Mouse (Mus musculus) neural tube, embryonic 15.5 days (tissue): ENCODE measurements around the gene Abr. TPM values are rescaled to one million over a fixed set of nuclear protein-coding genes. Genes with fewer than 3 reads are reported as not detected.

Experiments used
- ATAC-seq: fragments of 200-750 bp; cut with Nextera tagmentation; 2 replicates; pipeline ENCODE4 v1.8.0; 2017; ENCODE audit warnings: mild to moderate bottlenecking, moderate TSS enrichment, moderate library complexity; ENCODE audit not compliant: low FRiP score
- H3K27ac ChIP-seq: fragments of 300-500 bp; sonication (generic); replicated peaks from 2 replicates; pipeline ENCODE4 v1.5.1; 2015; ENCODE audit warnings: mild to moderate bottlenecking, inconsistent platforms
- H3K27me3 ChIP-seq: fragments of 300-500 bp; sonication (generic); replicated peaks from 2 replicates; pipeline ENCODE4 v1.6.1; 2015; ENCODE audit warnings: inconsistent platforms
- H3K36me3 ChIP-seq: fragments of 300-500 bp; sonication (generic); 2 replicates; pipeline ENCODE4 v1.6.1; 2015; ENCODE audit warnings: inconsistent platforms
- H3K4me1 ChIP-seq: fragments of 300-500 bp; sonication (generic); 2 replicates; pipeline ENCODE4 v1.6.1; 2015; ENCODE audit warnings: inconsistent platforms
- H3K4me2 ChIP-seq: fragments of 300-500 bp; sonication (generic); 2 replicates; pipeline ENCODE4 v1.6.1; 2015; ENCODE audit warnings: inconsistent platforms, mild to moderate bottlenecking, moderate library complexity
- H3K4me3 ChIP-seq: fragments of 300-500 bp; sonication (generic); replicated peaks from 2 replicates; pipeline ENCODE4 v1.5.1; 2015; ENCODE audit warnings: mild to moderate bottlenecking, inconsistent platforms
- H3K9ac ChIP-seq: fragments of 300-500 bp; sonication (generic); replicated peaks from 2 replicates; pipeline ENCODE4 v1.6.1; 2015; ENCODE audit warnings: mild to moderate bottlenecking, inconsistent platforms
- H3K9me3 ChIP-seq: fragments of 300-500 bp; sonication (generic); replicated peaks from 2 replicates; pipeline ENCODE4 v1.6.1; 2016; ENCODE audit warnings: inconsistent platforms
- WGBS: fragments of 180-500 bp; shearing (Covaris S2); methylation state at CpG from one replicate; pipeline ENCODE4 v1.1.7; 2015; ENCODE audit warnings: mixed read lengths; 5-methylcytosine and 5-hydroxymethylcytosine counted together
- polyA plus RNA-seq: library from polyadenylated mRNA; unstranded; fragments of >200 nt; fragmentation: Nextera tagmentation; extraction: Ambion mirVana; gene quantifications from 2 replicates; pipeline ENCODE4 v1.2.1, GENCODE M21; 2015

Gene Abr
- polyA plus RNA-seq, 1 experiment from 2014 or later, result 88.3 TPM

DNA sequence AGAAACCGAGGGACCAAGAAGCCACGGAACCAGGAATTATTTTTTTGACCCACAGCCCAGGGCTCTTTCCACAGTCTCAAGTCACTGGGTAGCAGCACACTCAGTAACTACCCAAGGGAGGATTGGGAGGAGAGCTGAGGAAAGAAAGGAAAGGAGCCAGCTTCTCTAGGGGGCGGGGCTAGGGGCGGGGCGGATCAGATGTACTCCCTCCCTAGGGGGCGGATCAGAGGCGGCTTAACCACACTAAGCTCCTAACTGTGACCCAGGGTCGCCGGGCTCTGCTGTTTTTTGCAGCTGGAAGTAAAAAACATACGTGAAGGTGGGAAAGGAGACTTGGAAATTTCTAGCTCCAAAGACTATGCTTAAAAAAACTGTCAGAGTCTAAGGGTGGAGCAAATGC is 175.9 kb downstream of the Abr start:
- H3K4me2 ChIP-seq, result no peak overlapping the region
- no peak overlapping the region for H3K27ac ChIP-seq
- no peak overlapping the region for H3K4me3 ChIP-seq
- H3K9me3 ChIP-seq, result no peaks in the 10 kb centered on the region
- 7% methylated on average over 10 of the region's 10 CpGs for WGBS
- H3K9ac ChIP-seq, result no peak overlapping the region
- peaks cover 61% of the 10 kb centered on the region for H3K4me1 ChIP-seq
- H3K27me3 ChIP-seq, result no peaks in the 10 kb centered on the region
- peaks cover 22% of the 10 kb centered on the region for H3K36me3 ChIP-seq
- ATAC-seq, result no peak

DNA sequence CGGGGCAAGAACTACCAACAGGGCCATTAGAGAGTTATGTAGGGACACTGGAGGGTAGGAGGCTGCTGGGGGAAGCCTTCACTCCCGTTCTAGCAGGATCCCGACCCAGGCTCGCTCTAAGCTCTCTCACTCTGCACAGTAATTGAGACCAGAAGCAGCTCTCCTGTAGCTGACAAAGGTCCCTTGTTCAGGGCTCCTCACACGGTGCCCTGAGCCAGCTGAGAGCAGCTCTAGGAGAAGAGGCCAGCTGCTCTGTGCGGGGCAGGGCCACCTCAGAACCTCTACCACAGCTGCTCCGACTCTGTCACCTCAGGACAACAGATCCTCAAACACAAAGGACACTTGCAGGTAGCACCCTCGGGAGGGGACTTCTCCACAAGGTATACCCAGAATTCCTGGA is 176.7 kb downstream of the Abr start:
- Histone ChIP-seq H3K9ac (no peak overlapping the region), H3K4me1 (peaks cover 58% of the 10 kb centered on the region), H3K36me3 (peaks cover 16% of the 10 kb centered on the region), H3K9me3 (no peaks in the 10 kb centered on the region), H3K4me2 (no peak overlapping the region), H3K4me3 (no peak overlapping the region), H3K27ac (no peak overlapping the region; the same call in 1 of the 2 replicates), H3K27me3 (no peaks in the 10 kb centered on the region)
- 45% methylated on average over 8 of the region's 8 CpGs for WGBS
- ATAC-seq, result no peak

DNA sequence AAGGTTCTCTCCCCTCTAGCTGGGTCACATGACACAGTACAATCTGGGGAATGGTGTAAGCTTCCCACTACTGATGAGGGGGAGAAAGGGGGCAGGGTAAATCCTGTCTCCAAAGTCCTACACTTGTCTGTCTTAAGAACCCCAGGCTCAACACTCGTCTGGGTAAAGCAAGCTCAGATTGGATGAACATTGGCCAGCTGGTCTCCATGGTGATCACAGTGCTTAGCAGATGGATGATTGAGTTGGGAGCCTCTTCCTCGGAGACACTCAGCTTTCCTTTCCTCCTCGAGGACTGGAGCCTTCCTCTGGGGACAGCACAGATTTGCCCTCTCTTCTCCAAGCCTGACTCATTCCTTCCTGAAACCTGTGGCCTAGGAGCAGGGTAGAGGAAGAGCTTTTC is 182.4 kb downstream of the Abr start:
- H3K9me3 ChIP-seq, result no peaks in the 10 kb centered on the region
- no peak overlapping the region; the same call in 1 of the 2 replicates for H3K27ac ChIP-seq
- H3K4me2 ChIP-seq, result no peak overlapping the region
- 15% methylated on average over 3 of the region's 3 CpGs for WGBS
- H3K27me3 ChIP-seq, result no peaks in the 10 kb centered on the region
- no peak overlapping the region for H3K9ac ChIP-seq
- ATAC-seq, result no peak
- peaks cover 27% of the 10 kb centered on the region for H3K36me3 ChIP-seq
- no peak overlapping the region for H3K4me3 ChIP-seq
- H3K4me1 ChIP-seq, result peaks cover 57% of the 10 kb centered on the region

DNA sequence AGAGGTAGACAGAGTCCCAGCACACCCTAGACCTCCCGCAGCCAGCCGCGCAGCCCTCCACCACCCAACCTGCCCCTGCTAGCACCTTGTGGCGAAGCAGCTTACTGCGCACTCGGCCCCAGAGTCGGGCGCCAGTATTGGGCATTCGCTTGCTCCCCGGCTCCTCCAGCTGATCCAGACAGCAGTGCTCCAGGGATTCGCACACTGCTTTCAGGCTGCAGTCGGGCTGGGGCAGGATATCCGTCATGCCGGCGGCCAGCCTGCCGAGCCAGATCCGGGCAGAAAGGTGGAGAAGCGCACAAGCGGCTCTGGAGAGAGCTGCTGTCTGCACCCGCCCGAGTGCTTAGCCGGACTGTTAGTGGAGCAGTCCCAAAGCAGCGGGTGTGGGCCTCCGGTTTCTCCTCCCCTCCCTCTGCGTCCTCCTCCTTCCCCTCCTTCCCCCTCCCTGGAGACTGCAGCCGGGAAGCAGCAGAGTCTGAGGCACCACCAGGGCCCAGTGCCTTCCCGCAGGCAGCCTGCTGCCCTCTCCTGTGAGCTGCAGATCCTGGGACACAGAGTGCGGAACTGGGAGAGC is 185.2 kb downstream of the Abr start:
- WGBS, result 13% methylated on average over 27 of the region's 28 CpGs
- Histone ChIP-seq H3K27ac (peak overlapping the region; percentile 79), H3K9me3 (no peaks in the 10 kb centered on the region), H3K27me3 (no peaks in the 10 kb centered on the region), H3K4me3 (peak overlapping the region; percentile 30), H3K36me3 (peaks cover 32% of the 10 kb centered on the region), H3K9ac (peak overlapping the region; percentile 17), H3K4me2 (peak overlapping the region; percentile 49), H3K4me1 (peaks cover 58% of the 10 kb centered on the region)
- ATAC-seq, result peak; percentile 29; the same call in 1 of the 2 replicates

DNA sequence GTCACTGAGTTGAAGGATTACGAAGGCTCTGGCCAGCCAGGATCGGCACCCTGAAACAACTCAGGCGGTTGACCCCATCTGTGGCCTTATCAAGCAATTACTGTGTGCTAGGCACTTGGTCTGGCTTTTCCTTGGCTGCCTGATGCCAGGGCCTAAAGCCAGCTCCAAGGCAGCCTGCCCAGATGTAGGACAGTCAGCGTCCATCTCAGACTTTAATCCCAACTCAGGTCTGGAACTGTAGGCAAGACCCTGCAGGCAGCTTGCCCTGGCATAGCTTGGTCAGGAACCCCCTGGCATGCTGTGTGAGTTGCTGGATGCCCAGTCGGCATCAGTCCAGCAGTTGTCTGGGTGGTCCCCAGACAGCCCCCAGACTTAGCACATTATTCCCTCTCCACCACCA is 186.1 kb downstream of the Abr start:
- Histone ChIP-seq H3K27ac (no peak overlapping the region), H3K4me2 (peak overlapping the region; percentile 49; the same call in 1 of the 2 replicates), H3K36me3 (peaks cover 33% of the 10 kb centered on the region), H3K9ac (no peak overlapping the region), H3K27me3 (no peaks in the 10 kb centered on the region), H3K9me3 (no peaks in the 10 kb centered on the region), H3K4me1 (peaks cover 55% of the 10 kb centered on the region), H3K4me3 (no peak overlapping the region)
- peak; percentile 23; the same call in 1 of the 2 replicates for ATAC-seq
- 66% methylated on average over 5 of the region's 5 CpGs for WGBS

DNA sequence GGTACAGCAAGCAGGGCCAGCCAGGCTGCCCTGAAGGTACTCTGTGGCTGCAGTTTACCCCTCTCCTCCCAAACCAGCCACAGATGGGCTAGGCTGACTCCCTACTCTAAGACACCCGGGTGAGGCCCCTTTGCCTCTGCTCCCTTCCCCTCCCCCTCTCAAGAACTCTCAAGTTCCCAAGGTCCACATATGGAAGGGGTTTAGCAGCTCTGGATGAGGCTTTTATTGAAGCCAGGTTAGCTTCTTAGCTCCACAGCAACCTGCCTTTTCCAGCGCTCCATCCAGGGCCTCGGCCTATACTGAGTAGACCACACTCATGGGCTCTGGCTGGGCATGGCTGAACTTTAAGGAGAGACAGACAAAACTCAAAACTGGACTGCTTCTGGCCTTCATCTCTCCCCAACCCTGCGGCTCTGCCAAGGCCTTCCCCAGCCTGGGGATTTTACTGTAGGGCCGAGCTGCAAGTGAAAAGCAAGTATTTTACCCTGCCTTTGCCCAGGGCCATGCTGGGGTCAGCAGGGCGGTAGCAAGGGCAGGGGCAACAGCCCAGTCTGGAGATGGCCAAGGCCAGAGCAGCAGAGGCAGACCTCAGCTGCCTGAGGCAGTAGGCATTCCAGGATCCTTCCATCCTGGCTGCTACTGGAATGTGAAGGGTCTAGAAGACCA is 192.0 kb downstream of the Abr start:
- H3K9ac ChIP-seq, result no peak overlapping the region
- H3K4me3 ChIP-seq, result no peak overlapping the region
- H3K27ac ChIP-seq, result peak overlapping the region; percentile 49
- no peak overlapping the region for H3K4me2 ChIP-seq
- peaks cover 26% of the 10 kb centered on the region for H3K36me3 ChIP-seq
- ATAC-seq, result no peak
- H3K9me3 ChIP-seq, result no peaks in the 10 kb centered on the region
- H3K27me3 ChIP-seq, result no peaks in the 10 kb centered on the region
- peaks cover 31% of the 10 kb centered on the region for H3K4me1 ChIP-seq
- 80% methylated on average over 6 of the region's 6 CpGs for WGBS

DNA sequence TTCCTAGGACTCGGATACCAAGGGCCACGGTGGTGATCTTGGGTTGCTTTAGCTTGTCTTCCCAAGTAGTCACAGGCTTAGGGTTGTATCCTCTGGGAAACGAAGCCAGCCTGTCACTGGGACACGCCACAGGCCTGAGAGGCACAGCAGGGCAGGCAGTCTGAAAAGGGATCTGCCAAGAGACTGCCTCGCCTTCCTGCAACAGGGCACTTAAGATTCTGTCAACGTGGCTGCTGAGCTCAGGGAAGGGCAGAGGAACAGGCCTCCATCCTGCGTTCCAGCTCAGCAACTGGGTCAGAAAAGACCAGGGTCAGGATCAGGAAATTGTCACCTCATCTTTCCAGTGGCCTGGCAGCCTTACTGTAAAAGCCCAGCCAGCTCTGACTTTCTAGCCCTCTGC is 192.6 kb downstream of the Abr start:
- peaks cover 31% of the 10 kb centered on the region for H3K36me3 ChIP-seq
- WGBS, result 63% methylated on average over 7 of the region's 7 CpGs
- H3K9ac ChIP-seq, result no peak overlapping the region
- ATAC-seq, result no peak
- no peak overlapping the region for H3K4me3 ChIP-seq
- H3K27me3 ChIP-seq, result no peaks in the 10 kb centered on the region
- H3K9me3 ChIP-seq, result no peaks in the 10 kb centered on the region
- peaks cover 25% of the 10 kb centered on the region for H3K4me1 ChIP-seq
- peak overlapping the region; percentile 49 for H3K27ac ChIP-seq
- no peak overlapping the region for H3K4me2 ChIP-seq

DNA sequence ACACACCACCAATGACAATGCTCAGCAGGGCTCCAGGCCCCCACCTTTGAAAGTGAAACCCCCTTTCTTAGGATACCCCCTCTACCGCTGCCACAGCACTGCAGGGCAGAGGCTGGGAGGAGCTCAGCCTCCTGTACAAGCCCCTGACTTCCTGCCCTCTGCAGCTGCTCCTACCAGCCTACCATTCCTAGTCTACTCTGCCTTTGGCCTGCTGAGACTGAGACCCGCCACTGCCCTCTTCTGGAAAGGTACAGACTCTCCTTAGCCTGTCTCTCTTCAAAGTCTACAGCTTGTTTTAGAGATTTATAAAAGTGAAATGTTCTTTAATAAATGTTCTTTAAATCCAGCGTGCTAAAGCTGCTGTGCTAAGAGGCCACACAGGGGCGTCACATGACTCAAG is 193.1 kb downstream of the Abr start:
- no peak overlapping the region for H3K27ac ChIP-seq
- ATAC-seq, result no peak
- no peak overlapping the region for H3K9ac ChIP-seq
- H3K9me3 ChIP-seq, result no peaks in the 10 kb centered on the region
- WGBS, result 77% methylated on average over 4 of the region's 4 CpGs
- no peak overlapping the region for H3K4me3 ChIP-seq
- H3K4me1 ChIP-seq, result peaks cover 23% of the 10 kb centered on the region
- no peak overlapping the region for H3K4me2 ChIP-seq
- H3K36me3 ChIP-seq, result peaks cover 35% of the 10 kb centered on the region
- no peaks in the 10 kb centered on the region for H3K27me3 ChIP-seq

DNA sequence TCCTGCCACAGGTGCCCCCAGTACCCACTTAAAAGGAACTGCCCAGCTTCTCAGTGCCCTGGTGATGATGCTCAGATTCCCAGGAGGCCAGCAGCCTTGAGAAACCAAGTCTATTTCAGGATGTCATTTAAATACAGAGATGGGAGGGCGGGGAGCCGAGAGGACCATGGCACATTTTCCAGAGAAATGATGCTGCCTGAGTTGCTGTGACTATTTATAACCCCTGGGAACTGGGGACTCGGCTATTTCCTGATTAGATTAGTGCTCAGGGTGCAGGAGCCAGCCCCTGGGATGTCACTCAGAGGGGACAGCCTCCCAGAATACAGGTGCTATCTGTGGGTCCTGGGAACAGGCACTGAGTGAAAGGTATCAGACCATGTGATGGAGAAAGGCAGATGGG is 194.3 kb downstream of the Abr start:
- Histone ChIP-seq H3K9me3 (no peaks in the 10 kb centered on the region), H3K36me3 (peaks cover 37% of the 10 kb centered on the region), H3K27me3 (no peaks in the 10 kb centered on the region), H3K4me1 (peaks cover 23% of the 10 kb centered on the region), H3K27ac (no peak overlapping the region; the same call in 1 of the 2 replicates), H3K4me2 (no peak overlapping the region), H3K9ac (no peak overlapping the region), H3K4me3 (no peak overlapping the region)
- WGBS, result 71% methylated on average over 3 of the region's 3 CpGs
- ATAC-seq, result no peak

DNA sequence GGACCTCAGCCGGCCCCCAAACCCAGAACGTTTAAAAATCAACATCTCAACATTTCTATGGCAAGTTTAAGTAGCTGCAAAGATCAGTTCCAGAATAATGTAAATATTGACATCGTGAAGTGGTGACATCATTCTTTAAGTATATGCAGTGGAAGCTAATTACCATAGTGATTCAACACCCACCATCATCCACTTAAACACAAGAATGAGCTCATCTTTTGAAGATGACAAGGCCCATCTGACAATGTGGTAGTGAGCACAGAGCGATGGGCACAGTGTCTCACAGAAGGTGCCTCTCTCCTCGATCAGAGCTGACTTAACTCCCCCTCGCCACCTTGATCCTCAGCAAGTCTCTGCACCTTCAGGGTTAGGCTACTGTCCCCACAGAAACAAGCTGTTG is 196.4 kb downstream of the Abr start:
- no peak overlapping the region for H3K4me2 ChIP-seq
- H3K4me3 ChIP-seq, result no peak overlapping the region
- no peaks in the 10 kb centered on the region for H3K9me3 ChIP-seq
- peaks cover 20% of the 10 kb centered on the region for H3K4me1 ChIP-seq
- H3K27ac ChIP-seq, result no peak overlapping the region
- peaks cover 49% of the 10 kb centered on the region for H3K36me3 ChIP-seq
- H3K9ac ChIP-seq, result no peak overlapping the region; the same call in 1 of the 2 replicates
- no peaks in the 10 kb centered on the region for H3K27me3 ChIP-seq
- WGBS, result 82% methylated on average over 6 of the region's 6 CpGs
- no peak for ATAC-seq

DNA sequence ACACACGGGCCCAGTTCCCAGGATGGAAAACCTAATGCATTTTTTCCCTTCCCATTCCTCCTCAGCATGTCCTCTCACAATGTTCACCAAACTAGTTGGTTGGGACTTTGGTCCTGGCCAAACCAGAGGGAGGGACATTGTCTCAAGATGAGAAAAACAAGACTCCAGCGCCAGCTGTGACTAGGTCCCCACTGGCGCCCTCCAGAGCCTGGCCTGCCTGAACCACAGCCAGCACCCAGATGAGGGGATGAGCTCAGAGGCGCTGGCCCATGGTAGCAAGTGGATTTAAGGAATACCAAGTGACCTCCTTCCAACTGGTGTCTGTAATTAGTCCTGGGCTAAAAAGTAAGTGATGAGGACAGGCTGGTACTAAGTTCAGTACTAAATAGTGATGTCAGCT is 201.2 kb downstream of the Abr start:
- no peak overlapping the region for H3K4me3 ChIP-seq
- no peak for ATAC-seq
- H3K4me1 ChIP-seq, result no peaks in the 10 kb centered on the region
- no peak overlapping the region for H3K4me2 ChIP-seq
- no peaks in the 10 kb centered on the region for H3K9me3 ChIP-seq
- no peaks in the 10 kb centered on the region for H3K27me3 ChIP-seq
- H3K36me3 ChIP-seq, result peaks cover 91% of the 10 kb centered on the region
- no peak overlapping the region for H3K9ac ChIP-seq
- H3K27ac ChIP-seq, result no peak overlapping the region
- WGBS, result 81% methylated on average over 4 of the region's 4 CpGs

DNA sequence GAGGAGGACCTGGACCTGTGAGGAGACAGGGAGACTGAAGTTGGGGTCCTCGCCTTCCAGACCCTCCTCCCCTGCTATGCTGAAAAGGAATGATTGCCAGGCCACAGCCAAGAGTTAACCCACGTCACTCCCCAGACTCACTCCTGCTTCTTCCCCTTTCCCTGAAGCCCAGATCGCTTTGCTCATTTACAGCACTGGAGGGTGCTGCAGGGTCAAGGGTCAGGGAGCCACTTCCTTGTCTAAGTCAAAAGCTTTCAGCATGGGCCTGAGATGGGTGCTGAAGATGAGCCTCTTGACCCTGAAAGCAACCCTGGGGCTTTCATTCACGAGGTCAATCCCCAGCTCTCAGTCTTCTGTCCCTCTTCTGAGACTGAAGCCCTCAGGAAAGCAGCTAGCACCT is 202.9 kb downstream of the Abr start:
- Histone ChIP-seq H3K4me2 (no peak overlapping the region), H3K27me3 (no peaks in the 10 kb centered on the region), H3K4me3 (no peak overlapping the region), H3K9ac (no peak overlapping the region), H3K27ac (peak overlapping the region; percentile 18; the same call in 1 of the 2 replicates), H3K36me3 (peaks cover 95% of the 10 kb centered on the region), H3K4me1 (no peaks in the 10 kb centered on the region), H3K9me3 (no peaks in the 10 kb centered on the region)
- WGBS, result 71% methylated on average over 4 of the region's 4 CpGs
- no peak for ATAC-seq
